Mouse (Mus musculus) liver, adult 2 months (tissue): ENCODE measurements at regions not wholly inside any gene's neighbourhood (a gene's known extent, or its start where the extent isn't known, plus 50 kb on each side); places are given as distances from the start of the nearest gene placed in this dataset.
"Not testable (repeated sequence)": the region's sequence is repeated elsewhere in the genome, so short reads cannot be mapped to it uniquely, and the experiment has no call there.

Source experiments
- DNase-seq: peaks from one replicate; pipeline ENCODE4 v3.0.0-alpha.2; 2011; ENCODE audit warnings: low read depth, low spot score; ENCODE audit errors: extremely low read depth
- H3K27ac ChIP-seq: fragments of 200-500 bp; replicated peaks from 2 replicates; pipeline ENCODE4 v1.5.1; 2012; ENCODE audit warnings: low read depth, mild to moderate bottlenecking, control low read depth, inconsistent platforms, low read length; ENCODE audit not compliant: insufficient read depth
- H3K27me3 ChIP-seq: fragments of 200-500 bp; 2 replicates; pipeline ENCODE4 v1.6.1; 2012; ENCODE audit warnings: mild to moderate bottlenecking, moderate library complexity, low read length, inconsistent platforms; ENCODE audit not compliant: control insufficient read depth, insufficient read depth
- H3K36me3 ChIP-seq: fragments of 200-500 bp; 2 replicates; pipeline ENCODE4 v1.6.1; 2012; ENCODE audit warnings: low read length, inconsistent platforms; ENCODE audit not compliant: control insufficient read depth, insufficient read depth
- H3K4me1 ChIP-seq: fragments of 200-500 bp; 2 replicates; pipeline ENCODE4 v1.6.1; 2011; ENCODE audit warnings: low read length; ENCODE audit not compliant: control insufficient read depth, insufficient read depth
- H3K4me3 ChIP-seq: fragments of 200-500 bp; 2 replicates; pipeline ENCODE4 v1.5.1; 2011; ENCODE audit warnings: low read depth, mild to moderate bottlenecking, control low read depth, low read length, moderate library complexity; ENCODE audit not compliant: insufficient read depth
- H3K79me2 ChIP-seq: fragments of 200-500 bp; 2 replicates; pipeline ENCODE4 v1.6.1; 2012; ENCODE audit warnings: inconsistent platforms, mild to moderate bottlenecking, low read length, moderate library complexity; ENCODE audit not compliant: control insufficient read depth, insufficient read depth
- H3K9ac ChIP-seq: fragments of 200-500 bp; 2 replicates; pipeline ENCODE4 v1.6.1; 2012; ENCODE audit warnings: low read depth, mild to moderate bottlenecking, control low read depth, inconsistent platforms, low read length
- CTCF ChIP-seq: fragments of 200-500 bp; IDR thresholded peaks from 2 replicates; pipeline ENCODE4 v1.5.1; 2011; ENCODE audit warnings: low read depth, low read length, control low read depth
- POLR2A ChIP-seq: fragments of 200-500 bp; IDR thresholded peaks from 2 replicates; pipeline ENCODE4 v1.6.1; 2011; ENCODE audit warnings: low read length, control low read depth; ENCODE audit not compliant: insufficient read depth; ENCODE audit errors: extremely low read depth
- WGBS: fragments of 180-500 bp; shearing (Covaris S2); methylation state at CpG from one replicate; pipeline ENCODE4 v1.1.7; 2018; 5-methylcytosine and 5-hydroxymethylcytosine counted together

DNA sequence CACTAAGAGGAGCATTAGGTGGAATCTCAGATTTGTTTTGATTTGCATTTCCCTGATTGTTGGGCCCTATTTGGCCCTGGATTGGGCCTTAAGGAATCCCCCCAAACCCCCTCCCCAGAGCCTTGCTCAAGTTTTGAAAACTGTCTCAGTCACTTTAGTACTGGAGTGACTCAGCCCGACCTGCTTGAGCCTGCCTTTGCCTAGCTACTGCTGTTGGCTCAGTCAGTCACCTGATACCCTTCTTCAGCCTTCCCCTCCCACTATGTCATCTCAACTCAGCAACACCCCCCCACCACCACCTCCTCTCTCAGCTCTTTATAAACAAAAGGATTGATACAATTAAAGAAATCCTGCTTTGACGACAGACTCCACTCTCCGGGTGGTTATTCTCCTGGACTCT lies 694.5 kb upstream of the Slc8a1 start:
- Histone ChIP-seq H3K4me3 (no peak overlapping the region), H3K79me2 (no peaks in the 10 kb centered on the region), H3K9ac (no peak overlapping the region), H3K27ac (no peak overlapping the region), H3K4me1 (no peaks in the 10 kb centered on the region), H3K27me3 (no peaks in the 10 kb centered on the region), H3K36me3 (no peaks in the 10 kb centered on the region)
- DNase-seq, result no peak
- whole genome bisulfite sequencing, result 37% methylated on average over 3 of the region's 3 CpGs
- TF ChIP-seq POLR2A (no peak), CTCF (no peak)

DNA sequence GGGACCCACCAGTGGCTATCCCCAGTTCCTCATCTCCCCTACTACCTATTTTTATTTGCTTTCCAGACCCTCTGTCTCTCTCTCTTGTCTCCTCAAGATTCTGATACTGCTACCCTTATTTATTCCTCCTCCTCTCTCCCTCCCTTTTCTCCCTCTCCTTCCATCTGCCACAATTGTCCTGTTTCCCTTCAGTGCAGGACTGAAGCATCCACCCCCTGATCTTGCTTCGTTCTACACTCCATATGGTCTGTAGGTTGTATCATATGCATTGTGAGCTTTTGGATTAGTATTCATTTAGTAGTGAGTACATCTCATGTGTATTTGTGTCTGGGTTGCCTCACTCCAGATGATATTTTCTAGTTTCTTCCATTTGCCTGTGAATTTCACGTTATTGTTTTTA lies 670.1 kb upstream of the Slc8a1 start:
- Histone ChIP-seq H3K4me1 (no peaks in the 10 kb centered on the region), H3K36me3 (no peaks in the 10 kb centered on the region), H3K27me3 (no peaks in the 10 kb centered on the region), H3K4me3 (no peak overlapping the region), H3K9ac (no peak overlapping the region), H3K27ac (no peak overlapping the region), H3K79me2 (no peaks in the 10 kb centered on the region)
- DNase-seq, result no peak
- WGBS, result 85% methylated on average over 2 of the region's 2 CpGs
- TF ChIP-seq CTCF (no peak), POLR2A (no peak)

- Histone ChIP-seq H3K9ac (no peak overlapping the region), H3K27me3 (no peaks in the 10 kb centered on the region), H3K36me3 (no peaks in the 10 kb centered on the region), H3K79me2 (no peaks in the 10 kb centered on the region), H3K4me1 (no peaks in the 10 kb centered on the region), H3K27ac (no peak overlapping the region), H3K4me3 (no peak overlapping the region)
- DNase-seq, result no peak
- TF ChIP-seq POLR2A (no peak), CTCF (no peak)
- 74% methylated on average over 1 of the region's 1 CpGs for WGBS
Measured at GRCm38 (mm10) chr17:82399328-82399727, 661.2 kb upstream of the Slc8a1 start.

GRCm38 (mm10) chr17:82379371-82379770 lies 641.2 kb upstream of the Slc8a1 start:
- H3K9ac ChIP-seq, H3K4me3 ChIP-seq, H3K4me1 ChIP-seq, H3K27me3 ChIP-seq, H3K79me2 ChIP-seq, H3K27ac ChIP-seq, DNase-seq, H3K36me3 ChIP-seq: not testable (repeated sequence)
- 70% methylated on average over 11 of the region's 11 CpGs for WGBS

DNA sequence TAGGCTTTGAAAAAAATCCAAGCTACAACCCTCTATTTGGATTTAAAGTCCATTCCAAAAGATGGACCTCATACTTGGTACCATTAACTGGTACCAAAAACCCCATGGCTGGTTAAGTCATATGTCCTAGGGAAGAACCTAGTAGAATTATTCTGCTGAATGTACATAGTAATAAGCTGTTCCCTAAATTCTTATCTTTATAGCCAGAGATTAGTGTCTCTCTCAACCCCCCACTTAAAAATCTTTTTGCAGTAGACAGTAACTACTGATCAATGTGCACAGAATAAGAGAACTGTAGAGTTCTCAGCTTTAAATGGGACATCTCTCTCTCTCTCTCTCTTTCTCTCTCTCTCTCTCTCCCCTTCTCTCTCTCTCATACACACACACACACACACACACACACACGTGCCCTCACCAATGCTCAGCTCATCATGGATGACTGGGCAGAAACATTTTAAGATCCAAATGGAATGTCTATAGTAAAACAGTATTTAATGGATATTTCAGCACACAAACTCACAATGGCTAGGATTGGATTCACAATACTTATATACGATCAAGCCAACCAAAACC lies 640.2 kb upstream of the Slc8a1 start:
- no peak for DNase-seq
- Histone ChIP-seq H3K27me3 (no peaks in the 10 kb centered on the region), H3K4me3 (no peak overlapping the region), H3K4me1 (no peaks in the 10 kb centered on the region), H3K36me3 (no peaks in the 10 kb centered on the region), H3K27ac (no peak overlapping the region), H3K79me2 (no peaks in the 10 kb centered on the region), H3K9ac (no peak overlapping the region)
- TF ChIP-seq POLR2A, result no peak
- no peak for TF ChIP-seq CTCF
- 84% methylated on average over 2 of the region's 2 CpGs for WGBS

DNA sequence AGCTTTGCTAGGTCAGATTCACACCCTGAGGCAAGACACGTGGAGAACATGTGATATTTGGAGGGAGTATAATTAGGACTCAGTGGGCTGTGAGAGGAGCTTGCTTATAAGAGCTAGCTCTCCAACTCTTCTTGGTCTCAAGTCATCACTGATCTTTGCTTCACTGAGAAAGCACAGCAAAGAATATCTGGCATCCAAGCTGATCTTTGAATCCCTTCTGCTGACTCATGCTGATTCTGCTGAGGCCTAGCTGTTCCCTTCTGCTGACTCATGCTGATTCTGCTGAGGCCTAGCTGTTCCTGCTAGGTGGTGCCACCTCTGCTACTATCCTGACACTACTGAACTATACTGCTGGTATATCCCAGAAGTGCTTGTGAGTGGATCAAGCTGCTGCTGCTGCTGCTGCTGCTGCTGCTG lies 639.0 kb upstream of the Slc8a1 start:
- TF ChIP-seq CTCF, result no peak
- TF ChIP-seq POLR2A, result no peak
- DNase-seq, result no peak
- Histone ChIP-seq H3K4me3 (no peak overlapping the region), H3K27me3 (no peaks in the 10 kb centered on the region), H3K36me3 (no peaks in the 10 kb centered on the region), H3K79me2 (no peaks in the 10 kb centered on the region), H3K9ac (no peak overlapping the region), H3K27ac (no peak overlapping the region), H3K4me1 (no peaks in the 10 kb centered on the region)
- 68% methylated on average over 1 of the region's 1 CpGs for WGBS
